Mouse (Mus musculus) olfactory bulb, adult 2 months (tissue): ENCODE measurements at regions not wholly inside any gene's neighbourhood (a gene's known extent, or its start where the extent isn't known, plus 50 kb on each side); places are given as distances from the start of the nearest gene placed in this dataset.

Experiments
- CTCF ChIP-seq: fragments of 200-500 bp; IDR thresholded peaks from 2 replicates; pipeline ENCODE4 v1.5.1; 2012; ENCODE audit warnings: low read depth, mild to moderate bottlenecking, low read length, moderate library complexity; ENCODE audit not compliant: insufficient read depth
- POLR2A ChIP-seq: fragments of 200-500 bp; IDR thresholded peaks from 2 replicates; pipeline ENCODE4 v1.6.1; 2012; ENCODE audit warnings: mild to moderate bottlenecking, low read depth, low read length, moderate library complexity; ENCODE audit not compliant: insufficient read depth

GRCm38 (mm10) chr11:8067330-8067729 is 597.0 kb downstream of the Tns3 start:
- TF ChIP-seq CTCF (no peak), POLR2A (no peak)
